Mouse (Mus musculus) hindbrain, embryonic 15.5 days (tissue): ENCODE data around the gene Elf2. TPM values are rescaled to one million over a fixed set of nuclear protein-coding genes. Genes with fewer than 3 reads are reported as not detected.
A peak's percentile ranks its signal among the peaks of the same experiment; 100 is the strongest.
"Not testable (repeated sequence)": the region's sequence is repeated elsewhere in the genome, so short reads cannot be mapped to it uniquely, and the experiment has no call there.

Experiments used
- ATAC-seq: fragments of 200-750 bp; cut with Nextera tagmentation; 2 replicates; pipeline ENCODE4 v1.8.0; 2017; ENCODE audit warnings: low read depth, moderate number of reproducible peaks, moderate TSS enrichment; ENCODE audit not compliant: low FRiP score
- H3K27ac ChIP-seq: fragments of 300-500 bp; sonication (generic); replicated peaks from 2 replicates; pipeline ENCODE4 v1.5.1; 2015; ENCODE audit warnings: mild to moderate bottlenecking, inconsistent platforms
- H3K27me3 ChIP-seq: fragments of 300-500 bp; sonication (generic); 2 replicates; pipeline ENCODE4 v1.6.1; 2015; ENCODE audit warnings: control low read depth, inconsistent platforms
- H3K36me3 ChIP-seq: fragments of 300-500 bp; sonication (generic); 2 replicates; pipeline ENCODE4 v1.6.1; 2015; ENCODE audit warnings: control low read depth, inconsistent platforms
- H3K4me1 ChIP-seq: fragments of 300-500 bp; sonication (generic); replicated peaks from 2 replicates; pipeline ENCODE4 v1.6.1; 2015; ENCODE audit warnings: control low read depth, inconsistent platforms
- H3K4me2 ChIP-seq: fragments of 300-500 bp; sonication (generic); 2 replicates; pipeline ENCODE4 v1.6.1; 2015; ENCODE audit warnings: moderate library complexity, mild to moderate bottlenecking, inconsistent platforms
- H3K4me3 ChIP-seq: fragments of 300-500 bp; sonication (generic); 2 replicates; pipeline ENCODE4 v1.5.1; 2015; ENCODE audit warnings: mild to moderate bottlenecking, inconsistent platforms
- H3K9ac ChIP-seq: fragments of 300-500 bp; sonication (generic); 2 replicates; pipeline ENCODE4 v1.6.1; 2015; ENCODE audit warnings: inconsistent platforms
- H3K9me3 ChIP-seq: fragments of 300-500 bp; sonication (generic); 2 replicates; pipeline ENCODE4 v1.6.1; 2016; ENCODE audit warnings: control low read depth, inconsistent platforms
- WGBS: fragments of 180-500 bp; shearing (Covaris S2); methylation state at CpG from one replicate; pipeline ENCODE4 v1.1.7; 2015; 5-methylcytosine and 5-hydroxymethylcytosine counted together
- polyA plus RNA-seq: library from polyadenylated mRNA; unstranded; fragments of >200 nt; fragmentation: Nextera tagmentation; extraction: Ambion mirVana; gene quantifications from 2 replicates; pipeline ENCODE4 v1.2.1, GENCODE M21; 2015

Elf2 gene
- polyA plus RNA-seq, 1 experiment from 2014 or later = 34.2 TPM

DNA sequence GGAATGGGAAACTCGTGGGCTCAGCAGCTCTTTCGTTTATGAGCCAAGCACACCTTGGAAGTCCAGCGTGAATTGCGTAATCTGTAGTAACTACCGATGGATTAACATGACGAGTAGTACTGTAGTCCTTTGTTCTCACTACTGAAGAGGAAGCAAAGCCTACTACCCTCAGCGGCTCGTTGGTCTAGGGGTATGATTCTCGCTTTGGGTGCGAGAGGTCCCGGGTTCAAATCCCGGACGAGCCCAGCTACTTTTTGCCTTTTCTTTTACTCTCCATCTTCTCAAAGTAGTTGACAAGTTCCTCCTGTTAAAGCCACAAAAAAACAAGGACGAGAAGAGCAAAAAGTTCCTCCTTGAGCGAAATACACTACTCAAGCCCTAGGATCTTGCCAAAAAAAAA is 17.7 kb upstream of the Elf2 start:
- Histone ChIP-seq H3K27me3 (peaks cover 18% of the 10 kb centered on the region), H3K4me1 (peaks cover 9% of the 10 kb centered on the region), H3K9me3 (no peaks in the 10 kb centered on the region), H3K27ac (no peak overlapping the region), H3K4me2 (peak overlapping the region; percentile 75), H3K36me3 (no peaks in the 10 kb centered on the region), H3K9ac (no peak overlapping the region), H3K4me3 (peak overlapping the region; percentile 48)
- ATAC-seq = peak; percentile 54
- 1% methylated on average over 15 of the region's 15 CpGs for WGBS

DNA sequence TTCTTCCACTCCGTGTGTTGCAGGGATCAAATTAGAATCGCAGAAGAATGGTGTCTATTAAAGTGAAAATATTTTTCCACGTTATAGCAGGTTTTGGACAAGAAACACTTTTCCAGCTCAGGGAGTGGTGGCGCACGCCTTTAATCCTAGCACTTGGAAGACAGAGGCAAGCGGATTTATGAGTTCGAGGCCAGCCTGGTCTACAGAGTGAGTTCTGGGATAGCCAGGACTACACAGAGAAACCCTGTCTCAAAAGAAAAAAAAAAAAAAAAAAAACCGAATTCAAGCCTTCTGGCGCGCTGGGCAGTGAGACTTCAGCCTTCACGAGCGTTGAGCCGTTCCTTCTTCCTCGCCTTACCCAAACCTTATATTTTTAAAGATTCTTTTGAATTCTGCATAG is 17.2 kb upstream of the Elf2 start:
- H3K9me3 ChIP-seq = no peaks in the 10 kb centered on the region
- no peak overlapping the region for H3K27ac ChIP-seq
- no peaks in the 10 kb centered on the region for H3K36me3 ChIP-seq
- H3K4me1 ChIP-seq = peaks cover 9% of the 10 kb centered on the region
- 0 out of 2 replicates have a peak, but pooled peaks have one; percentile 9 for ATAC-seq
- WGBS = 17% methylated on average over 14 of the region's 14 CpGs
- peak overlapping the region; percentile 48 for H3K4me3 ChIP-seq
- H3K27me3 ChIP-seq = peaks cover 18% of the 10 kb centered on the region
- peak overlapping the region; percentile 75 for H3K4me2 ChIP-seq
- no peak overlapping the region for H3K9ac ChIP-seq

DNA sequence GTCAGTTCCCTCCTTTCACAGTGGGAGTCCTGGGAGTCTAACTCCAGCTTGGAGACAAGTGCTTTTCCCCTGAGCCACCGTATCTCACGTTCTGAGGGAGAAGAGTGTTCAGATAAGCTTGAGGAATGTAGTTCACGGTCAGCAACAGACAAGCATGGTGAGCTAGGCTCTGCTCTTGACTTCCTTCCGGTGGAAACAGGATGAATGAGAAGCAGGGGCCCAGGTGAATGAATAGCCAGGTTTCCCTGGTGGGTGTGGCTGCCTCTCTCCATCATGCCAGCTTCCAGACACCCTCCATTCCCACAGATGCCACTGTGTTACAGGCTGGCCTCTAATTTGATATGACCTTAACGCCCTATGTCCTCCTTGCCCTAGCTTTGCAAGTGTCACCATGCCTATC is 16.6 kb upstream of the Elf2 start:
- Histone ChIP-seq H3K4me3 (no peak overlapping the region), H3K4me2 (no peak overlapping the region), H3K27ac (no peak overlapping the region), H3K9ac (no peak overlapping the region), H3K27me3 (peaks cover 18% of the 10 kb centered on the region), H3K9me3 (no peaks in the 10 kb centered on the region), H3K4me1 (peaks cover 9% of the 10 kb centered on the region), H3K36me3 (no peaks in the 10 kb centered on the region)
- ATAC-seq = no peak
- 48% methylated on average over 5 of the region's 5 CpGs for WGBS

DNA sequence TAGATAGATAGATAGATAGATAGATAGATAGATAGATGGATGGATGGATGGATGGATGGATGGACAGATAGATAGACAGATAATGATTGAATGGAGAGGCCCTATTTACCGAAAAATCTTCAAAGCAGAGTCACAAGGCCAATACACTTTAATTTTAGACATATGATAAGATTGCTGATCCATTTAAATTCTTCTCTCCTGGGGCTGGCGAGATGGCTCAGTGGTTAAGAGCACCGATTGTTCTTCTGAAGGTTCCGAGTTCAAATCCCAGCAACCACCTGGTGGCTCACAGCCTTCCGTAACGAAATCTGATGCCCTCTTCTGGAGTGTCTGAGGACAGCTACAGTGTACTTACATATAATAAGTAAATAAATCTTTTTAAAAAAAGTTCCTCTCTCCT is 14.5 kb upstream of the Elf2 start:
- not testable (repeated sequence) for H3K4me2 ChIP-seq, H3K9me3 ChIP-seq, H3K27me3 ChIP-seq, H3K4me1 ChIP-seq, H3K4me3 ChIP-seq, H3K36me3 ChIP-seq, ATAC-seq, H3K27ac ChIP-seq, H3K9ac ChIP-seq
- WGBS = 87% methylated on average over 6 of the region's 6 CpGs

DNA sequence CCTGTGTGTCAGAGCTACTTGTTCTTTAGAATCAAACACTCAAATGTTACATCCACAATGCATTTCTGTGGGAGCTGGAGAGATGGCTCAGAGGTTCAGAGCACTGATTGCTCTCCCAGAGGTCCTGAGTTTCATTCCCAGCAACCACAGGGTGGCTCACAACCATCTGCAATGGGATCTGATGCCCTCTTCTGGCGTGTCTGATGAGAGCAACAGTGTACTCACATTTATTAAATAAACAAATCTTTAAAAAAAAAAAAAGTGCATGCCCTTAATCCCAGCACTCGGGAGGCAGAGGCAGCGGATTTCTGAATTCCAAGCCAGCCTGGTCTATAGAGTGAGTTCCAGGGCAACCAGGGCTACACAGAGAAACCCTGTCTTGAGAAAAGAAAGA is 13.6 kb upstream of the Elf2 start:
- no peak overlapping the region for H3K9ac ChIP-seq
- H3K4me3 ChIP-seq = no peak overlapping the region
- H3K4me1 ChIP-seq = peaks cover 6% of the 10 kb centered on the region
- H3K36me3 ChIP-seq = no peaks in the 10 kb centered on the region
- no peak overlapping the region for H3K27ac ChIP-seq
- no peaks in the 10 kb centered on the region for H3K9me3 ChIP-seq
- ATAC-seq = no peak
- no peak overlapping the region for H3K4me2 ChIP-seq
- 80% methylated on average over 3 of the region's 3 CpGs for WGBS
- peaks cover 4% of the 10 kb centered on the region; the same call in 1 of the 2 replicates for H3K27me3 ChIP-seq

DNA sequence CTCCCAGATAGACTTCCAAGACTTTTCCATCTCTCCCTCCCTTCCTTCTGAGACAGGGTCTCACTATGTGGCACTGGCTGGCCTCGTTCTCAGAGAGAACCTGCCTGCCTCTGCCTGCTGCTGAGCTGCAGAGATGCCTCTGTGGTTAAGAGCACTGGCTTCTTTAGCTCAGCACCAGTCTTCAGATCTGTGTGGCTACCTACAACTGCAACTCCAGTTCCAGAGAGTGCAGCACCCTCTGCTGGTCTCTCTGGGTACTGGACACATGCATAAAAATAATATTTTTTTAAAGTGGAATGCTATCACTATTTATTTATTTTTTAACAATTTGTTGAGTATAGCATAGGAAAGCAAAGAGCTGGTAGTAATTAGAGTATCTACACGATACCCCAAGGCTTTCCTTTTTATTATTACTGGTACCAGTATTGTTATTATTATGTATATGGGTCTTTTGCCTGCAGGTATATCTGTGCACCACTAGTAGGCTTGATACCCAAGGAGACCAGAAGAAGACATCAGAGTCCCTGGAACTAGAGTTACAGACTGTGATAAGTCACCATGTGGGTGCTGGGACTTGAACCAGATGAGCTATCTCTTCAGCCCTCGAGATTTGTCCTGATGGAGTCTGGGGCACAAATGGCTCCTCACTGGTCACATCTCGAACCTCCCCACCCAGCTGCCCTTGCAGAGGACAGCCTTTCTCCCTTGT is 13.0 kb upstream of the Elf2 start:
- no peak for ATAC-seq
- WGBS = 71% methylated on average over 4 of the region's 4 CpGs
- H3K4me1 ChIP-seq = peaks cover under 1% of the 10 kb centered on the region; the same call in 1 of the 2 replicates
- no peak overlapping the region for H3K27ac ChIP-seq
- H3K36me3 ChIP-seq = no peaks in the 10 kb centered on the region
- no peak overlapping the region for H3K4me3 ChIP-seq
- H3K27me3 ChIP-seq = peaks cover 4% of the 10 kb centered on the region; the same call in 1 of the 2 replicates
- H3K4me2 ChIP-seq = no peak overlapping the region
- H3K9me3 ChIP-seq = no peaks in the 10 kb centered on the region
- no peak overlapping the region for H3K9ac ChIP-seq

DNA sequence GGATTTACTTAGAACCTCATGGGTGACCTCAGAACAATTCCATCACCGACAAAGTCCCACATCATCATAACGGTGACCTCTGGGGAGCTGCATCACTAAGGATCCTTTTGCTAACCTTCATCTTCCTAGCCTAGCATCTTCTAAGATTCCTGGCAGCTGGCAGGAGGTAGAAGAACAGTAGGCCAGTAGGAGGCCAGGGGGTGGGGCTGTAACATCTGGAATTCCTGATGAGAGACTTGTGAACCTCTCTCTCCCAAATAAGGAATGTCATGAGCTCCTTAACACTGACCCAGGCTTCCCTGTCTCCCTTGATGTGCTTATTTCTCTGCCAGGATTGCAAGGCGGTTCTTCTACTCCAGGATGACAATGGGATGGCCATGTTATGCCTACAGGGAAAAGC is 10.3 kb upstream of the Elf2 start:
- Histone ChIP-seq H3K4me2 (no peak overlapping the region), H3K36me3 (no peaks in the 10 kb centered on the region), H3K27ac (no peak overlapping the region), H3K4me3 (no peak overlapping the region), H3K27me3 (no peaks in the 10 kb centered on the region), H3K9me3 (no peaks in the 10 kb centered on the region), H3K4me1 (no peaks in the 10 kb centered on the region), H3K9ac (no peak overlapping the region)
- no peak for ATAC-seq
- 26% methylated on average over 3 of the region's 3 CpGs for WGBS

DNA sequence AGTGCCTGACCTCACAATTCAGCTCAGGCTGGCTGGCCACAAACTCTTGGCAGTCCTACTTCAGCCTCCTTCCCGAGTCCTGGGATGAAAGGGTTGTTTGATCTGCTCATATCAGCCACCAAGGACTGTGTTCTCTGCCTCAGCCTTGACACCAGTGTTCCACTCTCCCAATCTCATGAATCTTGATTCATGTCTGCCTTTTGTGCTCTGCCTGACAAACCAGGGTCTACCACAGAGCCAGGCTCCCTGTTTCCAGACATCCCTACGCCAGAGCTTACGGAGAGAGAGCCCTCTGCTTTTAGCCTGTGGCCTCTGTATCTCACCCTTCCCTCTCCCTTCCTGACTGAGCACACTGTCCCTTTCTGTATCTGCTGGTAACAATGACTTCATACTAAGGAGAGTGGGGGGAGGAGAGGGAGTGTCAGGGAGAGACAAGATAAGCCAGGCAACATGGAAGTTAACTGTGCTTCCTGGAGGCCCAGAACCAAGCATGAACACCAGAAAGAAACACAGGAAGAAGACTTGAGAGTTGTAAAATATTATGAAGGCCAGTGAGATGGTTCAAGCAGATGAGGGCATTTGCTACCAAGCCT is 8.3 kb upstream of the Elf2 start:
- no peaks in the 10 kb centered on the region for H3K4me1 ChIP-seq
- H3K4me3 ChIP-seq = no peak overlapping the region
- no peak overlapping the region for H3K27ac ChIP-seq
- no peak overlapping the region for H3K4me2 ChIP-seq
- H3K27me3 ChIP-seq = no peaks in the 10 kb centered on the region
- WGBS = 48% methylated on average over 3 of the region's 3 CpGs
- ATAC-seq = no peak
- H3K9me3 ChIP-seq = no peaks in the 10 kb centered on the region
- H3K9ac ChIP-seq = no peak overlapping the region
- no peaks in the 10 kb centered on the region for H3K36me3 ChIP-seq

DNA sequence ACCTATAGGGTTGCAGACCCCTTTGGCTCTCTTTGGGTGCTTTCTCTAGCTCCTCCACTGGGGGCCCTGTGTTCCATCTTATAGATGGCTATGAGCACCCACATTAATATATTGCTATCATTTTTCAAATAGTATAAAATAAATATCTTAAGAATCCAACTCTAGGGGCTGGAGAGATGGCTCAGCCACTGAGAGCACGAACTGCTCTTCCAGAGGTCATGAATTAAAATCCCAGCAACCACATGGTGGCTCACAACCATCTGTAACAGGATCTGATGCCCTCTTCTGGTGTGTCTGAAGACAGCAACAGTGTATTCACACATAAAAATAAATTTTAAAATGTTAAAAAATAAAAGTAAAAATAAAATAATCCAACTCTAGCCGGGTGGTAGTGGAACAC is 4.6 kb upstream of the Elf2 start:
- not testable (repeated sequence) for H3K27ac ChIP-seq, H3K4me3 ChIP-seq, H3K4me2 ChIP-seq, H3K9me3 ChIP-seq, ATAC-seq, H3K36me3 ChIP-seq, H3K4me1 ChIP-seq, H3K9ac ChIP-seq, H3K27me3 ChIP-seq
- 94% methylated on average over 2 of the region's 2 CpGs for WGBS

DNA sequence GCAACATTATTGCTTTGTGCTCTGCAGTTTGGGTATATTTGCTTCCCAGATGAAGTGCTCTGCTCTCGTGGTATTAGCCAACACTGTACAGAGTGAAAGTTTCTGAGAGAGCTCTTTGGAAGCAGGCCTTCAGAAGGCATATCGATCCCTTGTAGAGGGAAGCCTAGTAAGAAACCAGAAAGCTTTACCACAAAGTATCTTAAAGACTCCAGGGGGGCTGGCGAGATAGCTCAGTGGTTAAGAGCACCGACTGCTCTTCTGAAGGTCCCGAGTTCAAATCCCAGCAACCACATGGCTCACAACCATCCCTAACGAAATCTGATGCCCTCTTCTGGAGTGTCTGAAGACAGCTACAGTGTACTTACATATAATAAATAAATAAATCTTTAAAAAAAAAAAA is 3.7 kb upstream of the Elf2 start:
- ATAC-seq, H3K27ac ChIP-seq, H3K27me3 ChIP-seq, H3K9ac ChIP-seq, H3K36me3 ChIP-seq, H3K4me2 ChIP-seq, H3K9me3 ChIP-seq, H3K4me3 ChIP-seq: not testable (repeated sequence)
- WGBS = 90% methylated on average over 6 of the region's 6 CpGs
- peaks cover 14% of the 10 kb centered on the region; the same call in 1 of the 2 replicates for H3K4me1 ChIP-seq

DNA sequence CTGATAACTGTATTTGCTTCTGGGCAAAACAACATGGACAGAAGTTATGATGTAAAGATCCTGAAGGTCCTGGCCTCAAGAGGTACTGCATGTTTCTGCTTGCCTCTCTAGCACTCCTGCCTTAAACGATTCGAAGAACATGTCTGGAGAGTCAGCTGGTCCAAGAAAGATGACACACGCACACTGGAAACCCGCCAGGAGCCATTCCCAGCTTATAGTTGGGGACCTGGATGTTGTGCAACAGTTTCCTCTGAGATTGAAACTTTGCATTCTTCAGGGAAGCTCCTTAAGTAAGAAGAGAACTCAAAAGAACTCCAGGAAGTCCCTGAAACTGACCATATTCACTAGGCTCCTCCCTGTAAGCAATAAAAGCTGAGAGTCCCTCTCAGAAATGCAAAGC is 2.8 kb upstream of the Elf2 start:
- H3K4me1 ChIP-seq = peaks cover 21% of the 10 kb centered on the region
- no peak overlapping the region for H3K4me3 ChIP-seq
- no peaks in the 10 kb centered on the region for H3K36me3 ChIP-seq
- ATAC-seq = no peak
- H3K4me2 ChIP-seq = no peak overlapping the region
- H3K9ac ChIP-seq = no peak overlapping the region
- 92% methylated on average over 4 of the region's 4 CpGs for WGBS
- no peaks in the 10 kb centered on the region for H3K9me3 ChIP-seq
- no peaks in the 10 kb centered on the region for H3K27me3 ChIP-seq
- no peak overlapping the region for H3K27ac ChIP-seq

DNA sequence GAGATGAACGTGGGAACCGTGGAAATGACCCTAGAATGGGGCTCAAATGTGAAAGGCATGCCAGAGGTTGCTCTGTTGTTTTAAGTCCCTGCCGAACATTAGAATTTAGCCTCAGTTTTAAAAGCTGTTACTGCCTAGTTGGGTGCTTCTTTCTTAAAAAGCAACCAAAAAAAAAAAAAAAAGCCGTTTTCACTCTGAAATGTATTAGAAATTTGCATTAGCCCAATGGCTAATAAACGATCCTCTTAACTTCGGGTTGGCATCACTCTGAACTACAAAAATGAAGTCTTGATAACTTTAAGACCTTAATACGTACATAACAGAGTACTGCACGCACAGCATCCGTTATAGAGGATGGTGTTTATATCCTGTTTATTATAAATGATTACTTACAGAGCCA is 1.7 kb upstream of the Elf2 start:
- no peaks in the 10 kb centered on the region for H3K9me3 ChIP-seq
- peak overlapping the region; percentile 82; the same call in 1 of the 2 replicates for H3K9ac ChIP-seq
- no peak for ATAC-seq
- 5% methylated on average over 9 of the region's 9 CpGs for WGBS
- no peaks in the 10 kb centered on the region for H3K27me3 ChIP-seq
- H3K36me3 ChIP-seq = no peaks in the 10 kb centered on the region
- peaks cover 24% of the 10 kb centered on the region for H3K4me1 ChIP-seq
- peak overlapping the region; percentile 98 for H3K27ac ChIP-seq
- H3K4me2 ChIP-seq = peak overlapping the region; percentile 87
- H3K4me3 ChIP-seq = peak overlapping the region; percentile 74
